24 mouse cellular contexts compared by ENCODE assay signal in the genomic region with DNA sequence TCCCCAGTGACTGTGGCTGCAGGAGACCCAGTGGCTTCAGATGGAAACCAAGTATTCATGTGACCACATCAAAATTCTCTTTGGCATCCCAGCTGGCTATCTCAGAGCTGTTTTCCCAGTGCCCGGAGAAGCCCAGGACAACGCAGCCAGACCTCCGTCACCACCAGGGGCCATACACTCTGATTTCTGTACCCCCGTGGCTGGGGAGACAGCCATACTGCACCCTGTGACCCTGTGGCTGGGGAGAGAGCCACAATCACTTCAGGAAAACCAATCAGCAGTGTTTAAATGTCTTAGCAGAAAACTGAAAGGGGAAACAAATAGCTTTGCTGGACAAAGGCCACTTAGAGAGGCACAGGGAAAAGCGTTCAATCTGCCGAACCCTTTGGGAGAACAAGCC.
A peak's percentile ranks its signal among the peaks of the same experiment; 100 is the strongest.
DNase-seq lines count a peak whose midpoint lies in the region; ATAC-seq and TF ChIP-seq lines count a peak whose summit lies in the region.
"Had no signal": no experiment of that assay in that cellular context is flagged by ENCODE, and none has a peak within 500 bp of the region (broad histone marks: within the 10 kb centered on the region; RNA-seq: fewer than 3 reads in every experiment).

No protein-coding gene starts in this region.

- H3K36me3 ChIP-seq in forebrain, embryonic 10.5 days (replicated peaks): no peaks in the 10 kb centered on the region
- no peaks in the 10 kb centered on the region for H3K36me3 ChIP-seq in forebrain, embryonic 16.5 days (ENCODE audit: control insufficient read depth, insufficient read depth)
- peaks cover 3% of the 10 kb centered on the region; the same call in 1 of the 2 replicates for H3K36me3 ChIP-seq in heart, adult 2 months (ENCODE audit: control insufficient read depth, insufficient read depth, low read length)
- H3K36me3 ChIP-seq in intestine, postnatal 0 days (ENCODE audit: control insufficient read depth, insufficient read depth): no peaks in the 10 kb centered on the region
- H3K36me3 ChIP-seq in intestine, embryonic 15.5 days: no peaks in the 10 kb centered on the region
- H3K36me3 ChIP-seq in embryonic facial prominence, embryonic 10.5 days (replicated peaks): no peaks in the 10 kb centered on the region
- H3K36me3 ChIP-seq: embryonic facial prominence, embryonic 12.5 days; forebrain, embryonic 12.5 days; limb, embryonic 12.5 days; neural tube, embryonic 13.5 days had no signal

- WGBS in forebrain, embryonic 10.5 days: 67% methylated on average over 6 of the region's 6 CpGs
- WGBS in forebrain, embryonic 16.5 days: 56% methylated on average over 6 of the region's 6 CpGs
- WGBS in heart, adult 2 months: 54% methylated on average over 6 of the region's 6 CpGs
- 54% methylated on average over 6 of the region's 6 CpGs for WGBS in intestine, postnatal 0 days
- WGBS in intestine, embryonic 15.5 days: 78% methylated on average over 6 of the region's 6 CpGs
- WGBS in embryonic facial prominence, embryonic 10.5 days: 73% methylated on average over 6 of the region's 6 CpGs

- no peak for TF ChIP-seq POLR2A in heart, adult 2 months (IDR thresholded peaks at IDR 0.05; ENCODE audit: insufficient read depth, low read depth, low read length)

- H3K27me3 ChIP-seq in forebrain, embryonic 10.5 days (ENCODE audit: poor library complexity, severe bottlenecking): no peaks in the 10 kb centered on the region
- no peaks in the 10 kb centered on the region for H3K27me3 ChIP-seq in forebrain, embryonic 16.5 days (replicated peaks; ENCODE audit: control insufficient read depth, insufficient read depth, low read length)
- H3K27me3 ChIP-seq in heart, adult 2 months (ENCODE audit: control insufficient read depth, insufficient read depth, low read length): no peaks in the 10 kb centered on the region
- no peaks in the 10 kb centered on the region for H3K27me3 ChIP-seq in intestine, postnatal 0 days (replicated peaks; ENCODE audit: control insufficient read depth, insufficient read depth, low read length)
- H3K27me3 ChIP-seq in intestine, embryonic 15.5 days (replicated peaks): no peaks in the 10 kb centered on the region
- H3K27me3 ChIP-seq in embryonic facial prominence, embryonic 10.5 days (replicated peaks; ENCODE audit: low read depth, poor library complexity, severe bottlenecking): no peaks in the 10 kb centered on the region
- H3K27me3 ChIP-seq: embryonic facial prominence, embryonic 12.5 days; neural tube, embryonic 13.5 days had no signal

- H3K4me3 ChIP-seq in forebrain, embryonic 10.5 days: no peak overlapping the region
- H3K4me3 ChIP-seq in forebrain, embryonic 16.5 days (replicated peaks; ENCODE audit: low read length): no peak overlapping the region
- no peak overlapping the region for H3K4me3 ChIP-seq in heart, adult 2 months
- H3K4me3 ChIP-seq in intestine, postnatal 0 days (ENCODE audit: low read depth, low read length): no peak overlapping the region
- no peak overlapping the region for H3K4me3 ChIP-seq in intestine, embryonic 15.5 days (replicated peaks)
- H3K4me3 ChIP-seq in embryonic facial prominence, embryonic 10.5 days: no peak overlapping the region
- H3K4me3 ChIP-seq: embryonic facial prominence, embryonic 12.5 days; forebrain, embryonic 12.5 days; limb, embryonic 12.5 days; neural tube, embryonic 13.5 days had no signal

- TF ChIP-seq EP300 in heart, adult 2 months (IDR thresholded peaks at IDR 0.05; ENCODE audit: insufficient read depth, low read depth, low read length): no peak

- H3K27ac ChIP-seq in forebrain, embryonic 10.5 days: peak overlapping the region; percentile 26; the same call in 1 of the 2 replicates
- no peak overlapping the region for H3K27ac ChIP-seq in forebrain, embryonic 16.5 days (ENCODE audit: low read length)
- 0 out of 2 replicates have a peak overlapping the region, but pooled peaks have one; percentile 9 for H3K27ac ChIP-seq in heart, adult 2 months
- H3K27ac ChIP-seq in intestine, postnatal 0 days (ENCODE audit: low read depth, low read length): peak overlapping the region; percentile 31; the same call in 1 of the 2 replicates
- H3K27ac ChIP-seq in intestine, embryonic 15.5 days: no peak overlapping the region
- H3K27ac ChIP-seq in embryonic facial prominence, embryonic 10.5 days (replicated peaks): peak overlapping the region; percentile 7; the same call in 1 of the 2 replicates
- H3K27ac ChIP-seq: embryonic facial prominence, embryonic 12.5 days; forebrain, embryonic 12.5 days; limb, embryonic 12.5 days; macrophage; neural tube, embryonic 13.5 days had no signal

- H3K9ac ChIP-seq in forebrain, embryonic 16.5 days (replicated peaks; ENCODE audit: low read depth, low read length): no peak overlapping the region
- H3K9ac ChIP-seq in heart, adult 2 months (ENCODE audit: low read depth, low read length): no peak overlapping the region
- no peak overlapping the region for H3K9ac ChIP-seq in intestine, postnatal 0 days (ENCODE audit: low read depth, low read length)
- no peak overlapping the region for H3K9ac ChIP-seq in intestine, embryonic 15.5 days
- H3K9ac ChIP-seq: embryonic facial prominence, embryonic 12.5 days; forebrain, embryonic 12.5 days; limb, embryonic 12.5 days; liver, postnatal 0 days; neural tube, embryonic 13.5 days had no signal

- H3K79me2 ChIP-seq in heart, adult 2 months (replicated peaks; ENCODE audit: control insufficient read depth, insufficient read depth, low read length): no peaks in the 10 kb centered on the region

- H3K9me3 ChIP-seq in forebrain, embryonic 10.5 days: no peaks in the 10 kb centered on the region
- no peaks in the 10 kb centered on the region for H3K9me3 ChIP-seq in forebrain, embryonic 16.5 days (ENCODE audit: control insufficient read depth, low read length)
- no peaks in the 10 kb centered on the region for H3K9me3 ChIP-seq in intestine, postnatal 0 days (ENCODE audit: control insufficient read depth)
- no peaks in the 10 kb centered on the region for H3K9me3 ChIP-seq in intestine, embryonic 15.5 days
- no peaks in the 10 kb centered on the region for H3K9me3 ChIP-seq in embryonic facial prominence, embryonic 10.5 days
- H3K9me3 ChIP-seq: embryonic facial prominence, embryonic 12.5 days; forebrain, embryonic 12.5 days; limb, embryonic 12.5 days; neural tube, embryonic 13.5 days had no signal

- no peak for DNase-seq in forebrain, embryonic 10.5 days (ENCODE audit: extremely low spot score, low spot score)
- peak in 1 of 2 experiments; percentile 22 for DNase-seq in heart, adult 2 months
- no peak for DNase-seq in heart, postnatal 25 days (ENCODE audit: low spot score)
- no peak for DNase-seq in embryonic facial prominence, embryonic 10.5 days (ENCODE audit: low spot score)
- DNase-seq: adrenal gland, postnatal 25 days; cerebellum, adult 9-10 months; gastrocnemius, postnatal 36 days; kidney, postnatal 36 days; layer of hippocampus, postnatal 36 days; liver, postnatal 0 days; right cerebral cortex, adult 18-20 months; right cerebral cortex, postnatal 4 days; thymus, postnatal 14 days had no signal

- no peak for TF ChIP-seq CTCF in heart, adult 2 months (IDR thresholded peaks at IDR 0.05)
- no peak for TF ChIP-seq CTCF in intestine, postnatal 0 days (IDR thresholded peaks at IDR 0.05; ENCODE audit: low read depth)

- intact Hi-C loops in heart, adult 2 months (cut with DNase I): no loop called here
- intact Hi-C loops in heart, postnatal 25 days (cut with DNase I): no loop called here

- H3K4me1 ChIP-seq in forebrain, embryonic 10.5 days: peaks cover 38% of the 10 kb centered on the region
- H3K4me1 ChIP-seq in forebrain, embryonic 16.5 days (replicated peaks; ENCODE audit: control insufficient read depth, insufficient read depth, low read length): peaks cover 22% of the 10 kb centered on the region
- H3K4me1 ChIP-seq in heart, adult 2 months (ENCODE audit: control insufficient read depth, insufficient read depth, low read length): peaks cover 34% of the 10 kb centered on the region
- H3K4me1 ChIP-seq in intestine, postnatal 0 days (replicated peaks; ENCODE audit: control insufficient read depth, insufficient read depth, low read length): peaks cover 48% of the 10 kb centered on the region
- peaks cover 47% of the 10 kb centered on the region for H3K4me1 ChIP-seq in intestine, embryonic 15.5 days (replicated peaks)
- peaks cover 44% of the 10 kb centered on the region for H3K4me1 ChIP-seq in embryonic facial prominence, embryonic 10.5 days

- H3K4me2 ChIP-seq in forebrain, embryonic 16.5 days (ENCODE audit: low read length): no peak overlapping the region
- H3K4me2 ChIP-seq in intestine, postnatal 0 days (replicated peaks; ENCODE audit: low read depth): no peak overlapping the region
- no peak overlapping the region for H3K4me2 ChIP-seq in intestine, embryonic 15.5 days (replicated peaks)
- H3K4me2 ChIP-seq: embryonic facial prominence, embryonic 12.5 days; forebrain, embryonic 12.5 days; limb, embryonic 12.5 days; liver, embryonic 11.5 days; neural tube, embryonic 13.5 days had no signal

- no peak for ATAC-seq in forebrain, embryonic 16.5 days
- no peak for ATAC-seq in intestine, postnatal 0 days
- ATAC-seq in intestine, embryonic 15.5 days: no peak
- ATAC-seq: CD4-positive, CD25-positive, alpha-beta regulatory T cell, adult 4 months; liver, postnatal 0 days; lung, postnatal 0 days had no signal

Comparison
In these comparisons a context has a peak if more than half of its experiments do, and no peak if none do; other contexts are left out.
1. H3K27ac ChIP-seq: peak in forebrain, embryonic 10.5 days (single experiment), heart, adult 2 months (single experiment), intestine, postnatal 0 days (single experiment) and embryonic facial prominence, embryonic 10.5 days (single experiment); none in forebrain, embryonic 16.5 days (single experiment) and intestine, embryonic 15.5 days (single experiment).